Mouse (Mus musculus) cortical plate, adult 2 months (tissue): ENCODE results near the gene Syne2. TPM values are rescaled to one million over a fixed set of nuclear protein-coding genes. Genes with fewer than 3 reads are reported as not detected.

ENCODE experiments used
- H3K27ac ChIP-seq: fragments of 200-500 bp; 2 replicates; pipeline ENCODE4 v1.5.1; 2012; ENCODE audit warnings: low read length, control low read depth, inconsistent platforms; ENCODE audit not compliant: insufficient read depth
- H3K4me1 ChIP-seq: fragments of 200-500 bp; 2 replicates; pipeline ENCODE4 v1.6.1; 2011; ENCODE audit warnings: low read length; ENCODE audit not compliant: control insufficient read depth, insufficient read depth
- H3K4me3 ChIP-seq: fragments of 200-500 bp; 2 replicates; pipeline ENCODE4 v1.5.1; 2011; ENCODE audit warnings: mild to moderate bottlenecking, low read length, control low read depth; ENCODE audit not compliant: insufficient read depth
- CTCF ChIP-seq: fragments of 200-500 bp; IDR thresholded peaks from 2 replicates; pipeline ENCODE4 v1.5.1; 2011; ENCODE audit warnings: mild to moderate bottlenecking, control low read depth, low read length; ENCODE audit not compliant: insufficient read depth; ENCODE audit errors: extremely low read depth
- POLR2A ChIP-seq: fragments of 200-500 bp; IDR thresholded peaks from 2 replicates; pipeline ENCODE4 v1.6.1; 2011; ENCODE audit warnings: mild to moderate bottlenecking, low read length, control low read depth; ENCODE audit not compliant: insufficient read depth; ENCODE audit errors: extremely low read depth
- polyA plus RNA-seq: library from polyadenylated mRNA; depleted of rRNA; stranded (reverse); fragments of >200 nt; gene quantifications from 2 replicates; pipeline ENCODE4 v1.2.3, GENCODE M21; 2012

The Syne2 gene
- polyA plus RNA-seq, 1 experiment, result 20.6 TPM

DNA sequence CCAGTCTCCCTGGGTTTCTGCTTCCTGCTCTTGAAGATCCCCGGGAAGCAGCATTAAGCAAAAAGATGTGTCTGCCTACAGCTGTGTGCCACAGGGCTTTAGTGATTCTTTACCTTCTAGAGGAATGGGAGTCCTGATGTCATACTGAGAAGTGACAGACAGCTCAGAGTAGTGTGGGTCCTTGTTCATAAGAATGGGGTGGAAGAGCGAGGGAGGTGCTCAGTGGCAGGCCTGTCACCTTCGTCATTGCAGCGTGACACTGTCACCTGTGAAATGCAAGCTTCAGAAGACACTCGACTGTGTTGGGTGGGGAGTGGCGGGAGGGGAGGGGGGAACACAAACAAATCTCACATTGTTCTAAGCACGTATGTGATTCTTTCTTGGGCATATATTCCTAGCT lies 23.2 kb downstream of the Syne2 start:
- H3K4me3 ChIP-seq, result no peak overlapping the region
- TF ChIP-seq CTCF, result no peak
- TF ChIP-seq POLR2A, result no peak
- no peak overlapping the region for H3K27ac ChIP-seq
- H3K4me1 ChIP-seq, result no peaks in the 10 kb centered on the region

DNA sequence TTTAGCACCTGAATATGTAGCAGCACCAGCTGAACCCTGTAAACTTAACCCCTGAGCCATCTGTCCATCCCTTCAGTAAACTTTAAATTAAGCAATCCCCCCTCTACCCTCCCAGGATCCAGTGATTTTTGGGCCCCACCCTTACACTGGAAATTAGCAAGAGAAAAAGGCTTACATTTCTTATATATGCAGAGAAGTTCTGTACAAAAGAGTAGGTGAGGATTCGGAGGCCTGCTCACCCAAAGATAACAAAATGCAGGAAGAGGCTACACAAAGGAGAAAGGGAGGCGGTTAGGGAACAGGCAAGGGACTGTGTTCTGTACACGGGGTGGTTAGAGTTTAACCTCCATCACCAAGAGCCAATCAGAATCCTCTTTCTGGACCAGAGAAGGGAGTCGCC lies 26.4 kb downstream of the Syne2 start:
- no peaks in the 10 kb centered on the region for H3K4me1 ChIP-seq
- H3K27ac ChIP-seq, result no peak overlapping the region
- H3K4me3 ChIP-seq, result no peak overlapping the region
- TF ChIP-seq POLR2A (no peak), CTCF (no peak)

DNA sequence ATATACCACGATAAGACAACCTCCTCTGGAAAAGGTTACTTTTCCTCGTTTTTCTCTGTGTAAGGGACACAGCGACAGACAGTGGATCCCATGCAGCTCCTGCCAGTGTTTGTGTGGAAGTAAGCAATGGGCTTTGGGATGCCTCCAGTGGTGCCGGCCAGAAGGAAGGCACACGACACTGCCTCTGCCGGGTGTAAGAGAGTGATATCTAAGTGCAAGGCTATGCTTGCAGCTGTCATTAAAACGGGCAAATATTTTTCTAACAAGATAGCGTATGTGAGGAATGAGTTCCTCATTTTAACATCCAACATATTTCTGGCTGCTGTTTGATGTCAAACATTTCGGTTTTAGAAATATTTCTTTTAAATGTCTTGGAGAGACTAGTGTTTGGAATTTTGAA lies 27.1 kb downstream of the Syne2 start:
- H3K4me3 ChIP-seq, result no peak overlapping the region
- TF ChIP-seq POLR2A (no peak), CTCF (no peak)
- H3K4me1 ChIP-seq, result no peaks in the 10 kb centered on the region
- no peak overlapping the region for H3K27ac ChIP-seq

DNA sequence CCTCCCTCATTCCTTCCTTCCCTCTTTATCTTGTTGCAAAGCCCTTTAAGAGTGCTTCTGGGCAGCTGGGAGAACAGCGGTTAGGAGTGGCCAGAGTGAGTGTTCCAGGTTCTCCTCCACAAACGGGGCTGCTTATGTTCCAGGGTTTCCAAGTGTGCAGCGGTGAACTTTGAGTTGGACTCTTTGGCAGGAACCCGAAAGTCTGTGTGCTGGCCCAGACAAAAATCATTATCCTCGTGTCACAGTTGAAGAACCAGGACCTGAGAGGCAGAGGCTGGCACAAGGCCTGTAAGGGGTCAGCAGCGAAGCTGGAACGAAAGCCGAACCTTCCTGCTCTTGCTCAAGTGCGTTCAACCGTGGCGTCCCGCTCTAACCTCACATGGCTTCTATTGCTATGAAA lies 28.6 kb downstream of the Syne2 start:
- Histone ChIP-seq H3K4me3 (no peak overlapping the region), H3K27ac (no peak overlapping the region), H3K4me1 (no peaks in the 10 kb centered on the region)
- TF ChIP-seq CTCF (no peak), POLR2A (no peak)

DNA sequence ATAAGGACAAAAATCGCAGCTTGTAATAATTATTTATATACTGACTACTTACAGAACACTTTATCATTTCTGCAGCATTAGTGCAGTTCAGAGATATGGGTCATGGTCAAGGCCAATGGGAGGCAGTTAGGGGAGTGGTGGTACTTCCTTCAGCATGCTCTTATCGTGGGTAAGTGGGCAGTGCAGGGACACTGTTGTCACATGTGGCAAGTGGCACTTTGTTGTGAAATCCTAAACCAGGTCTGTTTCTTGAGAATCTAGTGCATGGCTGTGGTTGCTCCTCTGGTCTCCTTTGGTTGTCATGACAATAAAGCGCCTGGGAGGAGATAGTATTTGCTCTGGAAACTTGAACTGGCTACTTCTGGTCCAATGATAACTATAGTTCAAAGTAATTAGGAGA lies 32.3 kb downstream of the Syne2 start:
- H3K4me3 ChIP-seq, result no peak overlapping the region
- H3K4me1 ChIP-seq, result no peaks in the 10 kb centered on the region
- TF ChIP-seq CTCF (no peak), POLR2A (no peak)

DNA sequence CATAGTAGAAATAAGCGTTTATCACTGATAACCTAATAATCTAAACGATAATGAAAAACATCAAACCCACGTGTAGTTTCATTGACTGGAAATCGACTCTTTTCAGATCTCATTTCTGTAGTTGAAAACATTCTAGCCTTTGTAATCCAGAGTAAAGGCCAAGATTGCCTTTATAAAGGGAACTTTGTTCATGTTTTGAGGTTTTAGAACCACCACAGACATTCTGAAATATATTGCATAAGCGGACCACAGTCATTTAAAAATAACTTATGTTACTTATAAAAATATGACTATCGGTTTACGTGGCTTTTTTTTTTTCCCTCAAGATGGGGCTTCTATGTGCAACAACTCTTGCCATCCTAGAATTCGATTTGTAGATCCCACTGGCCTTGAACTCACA lies 33.5 kb downstream of the Syne2 start:
- TF ChIP-seq POLR2A (no peak), CTCF (no peak)
- Histone ChIP-seq H3K4me3 (no peak overlapping the region), H3K27ac (no peak overlapping the region), H3K4me1 (no peaks in the 10 kb centered on the region)

More for the DNA sequence above, 32.3 kb downstream of the Syne2 start:
- H3K27ac ChIP-seq, result no peak overlapping the region

DNA sequence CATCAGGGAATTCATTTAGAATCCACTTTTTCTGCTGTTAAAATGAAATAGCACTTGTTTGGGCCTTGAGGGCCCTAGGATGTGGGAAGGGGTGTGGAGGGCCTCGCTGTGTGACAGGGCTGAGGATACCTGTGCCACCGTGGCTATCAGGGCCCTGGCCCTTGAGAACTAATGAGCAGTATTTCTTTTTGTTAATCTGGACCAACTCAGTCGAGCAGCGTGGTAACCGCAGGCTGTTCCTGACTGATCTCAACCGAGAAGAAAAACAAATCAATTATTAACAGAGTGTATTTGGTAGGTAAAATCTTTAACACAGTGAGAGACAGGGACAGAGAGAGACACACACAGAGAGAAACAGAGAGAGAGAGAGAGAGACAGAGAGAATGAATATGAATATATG lies 34.5 kb downstream of the Syne2 start:
- H3K27ac ChIP-seq, result no peak overlapping the region
- H3K4me1 ChIP-seq, result no peaks in the 10 kb centered on the region
- TF ChIP-seq CTCF, result no peak
- no peak for TF ChIP-seq POLR2A
- H3K4me3 ChIP-seq, result no peak overlapping the region

DNA sequence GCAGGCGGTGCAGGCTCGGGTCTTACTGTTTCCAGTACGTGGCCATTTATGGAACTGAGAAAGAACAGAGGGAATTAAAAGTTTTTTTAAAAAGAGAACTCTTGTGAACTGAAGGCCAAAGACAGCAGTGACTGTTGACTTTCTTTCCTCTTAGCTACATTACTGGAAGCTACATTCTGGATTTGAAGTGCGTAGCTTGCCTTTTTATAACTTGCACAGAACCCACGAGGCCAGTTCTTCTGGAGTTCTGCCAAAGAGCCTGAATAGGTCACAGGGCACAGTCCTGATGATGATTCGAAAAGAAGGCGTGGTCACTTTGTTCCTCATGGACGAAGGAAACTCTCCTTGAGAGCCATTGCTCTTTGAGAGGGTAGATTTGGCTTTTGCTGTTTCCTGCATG lies 35.6 kb downstream of the Syne2 start:
- TF ChIP-seq POLR2A (no peak), CTCF (no peak)
- Histone ChIP-seq H3K4me3 (no peak overlapping the region; the same call in 1 of the 2 replicates), H3K4me1 (no peaks in the 10 kb centered on the region), H3K27ac (no peak overlapping the region)

DNA sequence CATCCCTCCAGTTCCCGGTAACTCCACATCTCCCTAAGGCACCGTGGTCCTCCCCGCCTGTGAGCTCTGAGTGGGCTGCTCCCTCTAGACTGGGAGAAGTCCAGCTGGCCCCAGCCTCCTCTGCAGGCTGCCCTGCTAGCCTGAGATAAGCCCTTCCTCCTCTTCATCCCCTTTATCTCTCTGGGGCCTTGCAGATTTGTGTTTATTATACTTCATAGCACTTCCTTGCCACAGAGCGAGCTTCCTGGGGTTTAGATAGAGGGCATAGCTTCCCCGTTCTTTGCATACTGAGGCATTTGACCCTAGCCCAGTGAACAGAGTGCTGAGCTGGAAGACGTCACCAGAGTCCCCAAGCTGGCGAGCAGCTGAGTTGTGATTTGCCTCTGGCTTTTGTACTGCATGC lies 37.1 kb downstream of the Syne2 start:
- TF ChIP-seq POLR2A (no peak), CTCF (no peak)
- H3K4me1 ChIP-seq, result no peaks in the 10 kb centered on the region
- H3K27ac ChIP-seq, result no peak overlapping the region
- H3K4me3 ChIP-seq, result no peak overlapping the region

DNA sequence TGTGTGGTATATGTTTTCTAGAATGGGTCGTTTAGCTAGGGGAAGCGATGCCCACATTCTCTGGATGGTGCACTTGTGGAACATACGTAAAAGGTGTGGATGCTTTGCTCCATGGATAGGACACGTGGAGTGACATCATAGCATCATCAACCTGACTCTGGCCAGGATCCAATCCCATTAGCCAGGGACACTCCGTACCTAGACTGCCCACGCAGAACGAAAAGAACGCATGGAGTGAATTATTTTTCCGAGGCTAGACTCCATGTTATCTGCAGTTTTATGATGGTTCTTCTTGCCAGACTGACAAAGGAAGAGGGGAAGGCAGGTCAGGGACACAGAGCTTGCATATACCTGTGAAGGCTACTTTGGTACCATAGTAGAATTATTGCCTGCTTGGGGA lies 37.7 kb downstream of the Syne2 start:
- H3K27ac ChIP-seq, result no peak overlapping the region
- H3K4me1 ChIP-seq, result no peaks in the 10 kb centered on the region
- H3K4me3 ChIP-seq, result no peak overlapping the region
- TF ChIP-seq CTCF (no peak), POLR2A (no peak)

DNA sequence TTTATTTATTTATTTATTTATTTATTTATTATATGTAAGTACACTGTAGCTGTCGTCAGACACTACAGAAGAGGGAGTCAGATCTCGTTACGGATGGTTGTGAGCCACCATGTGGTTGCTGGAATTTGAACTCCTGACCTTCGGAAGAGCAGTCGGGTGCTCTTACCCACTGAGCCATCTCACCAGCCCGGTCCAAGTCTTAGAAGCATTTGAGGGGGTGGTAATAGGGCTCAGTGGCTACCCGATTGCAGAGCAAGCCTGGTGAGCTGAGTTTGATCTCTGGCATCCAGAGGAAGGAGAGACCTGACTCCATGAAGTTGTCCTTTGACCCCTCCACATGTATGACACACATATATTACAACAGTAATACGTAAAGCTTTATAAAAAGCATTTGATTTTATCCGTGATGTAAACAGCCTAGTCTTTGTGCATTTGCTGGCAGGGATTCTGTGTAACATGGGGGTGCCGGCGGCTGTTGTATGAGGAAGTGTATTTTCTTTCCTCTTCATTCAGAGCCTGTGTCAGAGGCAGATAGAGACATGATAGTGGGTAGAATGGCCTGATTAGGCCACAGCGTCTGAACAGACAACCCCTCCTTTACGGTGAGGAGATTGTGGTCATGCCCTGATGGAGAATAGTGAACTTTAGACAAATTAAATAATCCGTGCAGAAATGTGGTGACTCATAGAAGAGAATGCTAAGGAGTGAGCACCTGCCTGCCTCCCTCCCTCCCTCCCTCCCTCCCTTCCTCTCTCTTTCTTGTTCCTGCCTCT lies 38.3 kb downstream of the Syne2 start:
- no peak overlapping the region for H3K4me3 ChIP-seq

More for the DNA sequence above, 38.3 kb downstream of the Syne2 start:
- no peak for TF ChIP-seq POLR2A
- TF ChIP-seq CTCF, result no peak
- no peaks in the 10 kb centered on the region for H3K4me1 ChIP-seq
- no peak overlapping the region for H3K27ac ChIP-seq
